Mouse (Mus musculus) frontal cortex, postnatal 25 days (tissue): Measurements from ENCODE around the gene Gnmt.

Experiments used
- DNase-seq, 2 experiments: peaks; one replicate each; pipeline ENCODE4 v3.0.0; 2022; ENCODE audit warnings: low spot score in 2 of 2

Gnmt gene

DNA sequence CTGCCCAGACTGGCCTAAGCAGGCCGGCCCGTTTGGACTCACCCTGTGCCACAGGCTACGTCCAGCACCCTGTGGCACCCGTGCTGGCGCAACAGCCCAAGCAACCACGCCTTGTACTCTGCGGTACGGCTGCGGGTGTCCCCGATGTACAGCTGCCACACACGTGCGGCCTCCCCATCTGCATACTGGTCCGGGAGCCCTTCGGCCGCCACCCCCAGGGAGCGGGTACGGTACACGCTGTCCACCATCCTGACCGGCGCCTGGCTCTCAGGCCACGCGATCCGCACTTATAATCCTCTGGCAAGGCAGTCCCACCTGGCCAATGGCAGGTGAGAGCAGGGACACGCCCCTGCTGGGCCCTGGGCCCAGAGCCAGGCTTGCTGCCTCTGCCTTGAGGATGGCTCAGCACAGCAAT, at the start of gene Gnmt:
Gene Gnmt, minus strand, starts transcription at position 265 of the 415 bp plus-strand sequence.
- no peak for DNase-seq

DNA sequence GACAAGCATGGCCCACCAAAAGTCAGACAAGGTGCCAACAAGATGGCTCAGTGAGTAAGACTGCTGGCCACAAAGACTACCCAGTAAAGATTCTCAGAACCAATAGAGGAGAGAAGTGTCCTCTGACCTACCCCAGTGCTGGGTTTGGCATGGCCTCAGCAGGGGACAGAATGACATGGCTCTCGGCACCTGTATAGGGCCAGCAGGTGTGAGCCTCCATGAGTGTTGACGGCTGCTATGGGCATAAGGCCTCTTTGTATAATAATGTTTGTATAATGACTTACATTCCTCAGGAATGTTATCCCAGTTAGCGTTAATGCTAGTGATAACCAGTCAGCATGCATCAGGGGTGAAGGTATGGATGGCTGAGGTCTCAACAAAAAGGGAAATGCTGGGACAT, 47.1 kb upstream of the Gnmt start:
- no peak for DNase-seq

DNA sequence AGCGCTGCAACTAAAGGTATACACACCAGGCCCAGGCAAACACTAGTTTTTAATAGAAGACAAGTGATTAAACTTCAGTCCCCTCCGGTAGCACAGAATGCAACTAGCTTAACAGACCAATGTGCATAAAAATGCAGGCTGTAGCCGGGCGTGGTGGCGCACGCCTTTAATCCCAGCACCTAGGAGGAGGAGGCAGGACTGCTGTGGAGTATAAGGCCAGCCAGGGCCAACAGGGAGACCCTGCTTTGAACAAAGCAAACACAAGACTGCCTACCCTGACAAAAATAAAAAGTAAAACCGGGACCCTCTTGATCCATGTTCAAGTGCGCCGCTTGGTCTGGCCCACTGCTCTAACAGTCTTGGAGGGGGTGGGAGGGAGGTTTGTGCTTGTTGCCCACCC, 46.1 kb upstream of the Gnmt start:
- no peak for DNase-seq

DNA sequence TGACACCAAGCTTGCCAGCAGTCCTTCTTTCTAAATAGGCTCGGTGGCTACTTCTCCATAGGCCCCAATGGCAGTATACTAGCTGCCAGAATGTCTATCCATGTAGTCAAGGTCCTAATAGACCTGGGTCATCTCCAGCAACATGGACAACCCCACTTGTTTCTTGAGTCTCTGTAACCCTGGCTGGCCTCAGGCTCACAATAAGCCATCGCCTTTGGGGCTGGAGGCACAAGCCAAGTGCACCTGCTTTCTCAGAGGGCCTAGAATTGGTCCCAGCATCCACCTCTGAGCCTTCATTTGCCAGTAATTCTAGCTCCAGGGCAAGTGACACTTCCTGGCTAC, 45.1 kb upstream of the Gnmt start:
- no peak for DNase-seq

DNA sequence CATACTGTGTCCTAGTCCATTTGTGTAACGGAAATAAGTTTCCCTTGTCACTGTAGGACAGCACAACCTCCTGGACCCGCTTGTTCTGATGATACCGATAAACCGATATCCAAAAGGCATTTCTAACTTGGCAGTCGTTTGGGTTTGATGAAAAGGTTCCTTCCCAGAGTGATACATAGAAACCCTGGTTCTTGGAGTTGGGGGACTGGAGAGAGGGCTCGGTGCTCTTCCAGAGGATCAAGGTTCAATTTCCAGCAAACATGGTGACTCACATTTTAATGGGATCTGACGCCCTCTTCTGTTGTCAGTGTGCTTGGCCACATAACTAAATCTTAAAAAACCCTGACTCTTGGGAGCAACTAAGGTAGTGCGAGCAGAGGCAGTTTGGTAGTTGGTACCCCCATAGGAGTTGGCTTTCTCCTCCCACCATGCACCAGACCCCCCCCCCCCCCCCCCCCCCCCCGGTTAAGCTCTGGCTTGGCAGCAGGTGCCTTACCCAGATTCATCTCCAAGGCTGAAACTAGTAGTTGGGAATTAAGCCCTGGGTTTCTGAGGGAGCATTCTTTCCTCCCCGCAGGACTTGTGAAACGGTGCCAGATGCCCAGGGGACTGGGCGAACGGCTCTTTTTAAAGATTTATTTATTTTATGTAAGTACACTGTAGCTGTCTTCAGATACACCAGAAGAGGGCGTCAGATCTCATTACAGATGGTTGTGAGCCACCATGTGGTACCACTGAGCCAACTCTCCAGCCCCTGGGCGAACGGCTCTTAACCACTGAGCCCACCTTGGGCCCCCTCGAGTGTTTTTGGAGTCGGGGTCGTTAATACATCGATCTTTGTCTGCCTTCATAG, 44.5 kb upstream of the Gnmt start:
- no peak for DNase-seq

DNA sequence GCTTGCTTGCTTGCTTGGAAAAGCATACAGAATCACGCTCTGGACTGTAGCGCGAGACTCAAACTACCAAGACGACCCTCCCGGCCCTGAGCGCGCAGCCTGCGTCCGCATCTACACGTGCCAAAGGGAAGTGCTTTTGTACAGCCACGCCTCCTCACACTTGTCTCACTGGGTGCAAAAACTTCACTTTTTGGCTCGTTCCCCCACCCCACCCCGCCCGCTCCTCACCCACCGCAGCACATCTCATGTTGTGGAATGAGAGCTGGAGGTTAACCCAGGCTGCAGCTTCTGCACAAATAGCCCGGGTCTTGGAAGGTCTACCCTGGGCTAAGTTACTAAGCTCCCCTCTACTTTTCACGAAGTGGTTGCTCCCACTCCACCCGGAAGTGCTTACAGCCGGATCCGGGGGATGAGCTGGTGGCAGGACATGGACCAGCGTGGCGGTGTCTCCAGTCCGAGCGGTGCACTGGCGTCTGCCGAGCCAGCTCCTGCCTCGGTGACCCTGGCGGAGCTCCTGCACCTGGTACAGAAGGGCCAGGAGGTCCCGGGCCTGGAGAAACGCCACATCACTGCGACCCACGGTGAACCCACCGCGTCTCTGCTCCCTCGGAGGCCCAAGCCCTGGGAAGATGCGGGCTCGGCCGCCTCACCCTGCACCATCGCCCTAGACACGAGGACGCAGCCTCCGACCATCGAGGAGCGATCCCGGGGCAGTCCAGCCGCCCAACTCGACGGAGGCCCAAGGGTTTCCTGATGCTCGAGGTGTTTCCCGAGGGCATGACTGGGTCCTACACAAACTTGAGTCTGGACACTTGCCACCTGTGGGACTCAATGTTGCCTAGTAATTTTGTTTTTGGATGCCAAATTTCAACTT, 43.7 kb upstream of the Gnmt start, which contains the start of gene 2310039H08Rik:
Gene 2310039H08Rik, plus strand, starts transcription at position 232 of the 874 bp plus-strand sequence.
- DNase-seq: peak; percentile 62 to 75

DNA sequence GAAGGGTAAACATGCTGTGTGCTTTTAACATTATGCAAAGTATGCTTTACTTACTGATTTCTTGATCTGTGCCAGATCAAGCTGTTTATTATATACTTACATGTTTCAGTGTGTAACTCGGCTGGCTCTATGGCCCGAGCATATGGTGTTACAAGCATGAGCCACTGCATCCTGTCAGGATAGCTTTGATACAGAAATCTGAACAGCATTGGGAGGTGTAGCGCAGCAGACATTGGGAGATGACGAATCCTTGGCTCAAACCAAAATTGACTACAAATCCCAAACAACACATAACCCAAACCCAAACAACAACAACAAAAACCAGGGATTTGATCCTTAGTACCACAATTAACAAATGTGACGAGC, 43.1 kb upstream of the Gnmt start:
- DNase-seq: no peak

DNA sequence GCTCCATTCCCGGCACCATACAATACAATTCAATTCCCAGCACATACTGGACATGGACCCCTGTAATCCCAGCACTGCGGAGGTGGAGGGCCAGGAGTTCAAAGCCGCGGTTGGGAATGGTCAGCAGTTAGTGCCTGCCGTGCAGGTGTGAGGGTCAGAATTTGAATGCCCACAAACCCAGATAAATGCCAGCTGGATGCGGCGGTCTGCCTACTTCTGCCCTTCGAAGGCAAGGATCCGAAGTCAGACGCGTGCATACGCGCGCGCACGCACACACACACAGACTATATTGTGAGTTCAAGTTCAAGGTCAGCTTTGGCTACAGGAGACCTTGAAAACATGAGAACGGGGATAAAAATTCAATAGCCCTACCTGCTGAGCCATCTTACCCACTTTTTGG, 42.6 kb upstream of the Gnmt start:
- no peak for DNase-seq

DNA sequence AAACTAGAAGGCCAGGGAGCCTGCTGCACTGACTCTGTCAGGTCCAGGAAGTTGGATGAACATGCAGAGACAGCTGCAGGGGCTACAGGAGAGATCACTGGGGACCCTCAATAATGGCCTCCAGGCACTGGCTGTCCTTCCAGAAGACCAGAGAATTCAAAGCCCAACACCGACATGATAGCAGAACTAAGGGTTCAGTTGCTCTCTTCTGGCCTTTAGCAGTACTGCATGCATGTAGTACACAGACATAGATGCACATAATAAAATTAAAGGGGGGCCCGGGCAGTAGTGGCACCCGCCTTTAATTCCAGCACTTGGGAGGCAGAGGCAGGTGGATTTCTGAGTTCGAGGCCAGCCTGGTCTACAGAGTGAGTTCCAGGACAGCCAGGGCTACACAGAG, 42.1 kb upstream of the Gnmt start:
- no peak for DNase-seq

DNA sequence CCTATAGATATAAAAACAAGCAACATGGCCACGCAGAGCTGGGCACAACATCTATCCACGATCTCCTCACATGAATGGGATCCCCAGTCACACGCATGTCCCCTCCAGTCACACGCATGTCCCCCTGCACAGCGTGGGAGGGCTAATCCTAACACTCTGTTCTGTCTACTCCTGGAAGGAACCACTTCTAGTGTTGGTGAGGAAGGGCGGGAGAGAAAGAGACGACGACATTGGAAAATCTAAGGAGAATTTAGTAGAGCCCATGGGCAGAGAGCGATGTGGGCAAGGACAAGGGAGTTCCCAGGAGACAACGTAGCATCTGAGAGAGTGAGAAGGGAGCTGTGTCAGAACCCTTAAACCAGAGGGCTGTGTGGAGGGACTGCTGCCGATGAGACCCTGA, 41.6 kb upstream of the Gnmt start:
- no peak for DNase-seq

DNA sequence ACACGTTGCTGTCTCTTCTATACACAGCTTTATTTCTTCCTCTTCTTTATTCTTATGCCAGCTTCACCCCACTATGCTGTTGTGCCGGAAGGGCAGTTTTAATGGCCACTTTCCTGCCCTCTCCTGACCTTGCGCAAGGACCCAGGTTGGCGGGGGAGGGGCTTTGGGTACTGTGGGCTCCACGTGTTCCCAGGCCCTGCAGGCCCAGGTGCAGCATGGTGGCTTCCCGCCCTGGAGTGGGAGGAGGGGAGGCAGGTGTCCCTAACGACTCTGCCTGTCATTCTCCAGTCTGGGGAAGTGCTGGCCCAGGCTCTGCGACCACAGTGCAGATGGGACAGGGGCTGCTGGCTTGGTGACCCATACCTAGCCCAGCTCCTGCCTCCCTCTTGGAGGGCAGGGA, 38.9 kb upstream of the Gnmt start:
- DNase-seq: no peak

DNA sequence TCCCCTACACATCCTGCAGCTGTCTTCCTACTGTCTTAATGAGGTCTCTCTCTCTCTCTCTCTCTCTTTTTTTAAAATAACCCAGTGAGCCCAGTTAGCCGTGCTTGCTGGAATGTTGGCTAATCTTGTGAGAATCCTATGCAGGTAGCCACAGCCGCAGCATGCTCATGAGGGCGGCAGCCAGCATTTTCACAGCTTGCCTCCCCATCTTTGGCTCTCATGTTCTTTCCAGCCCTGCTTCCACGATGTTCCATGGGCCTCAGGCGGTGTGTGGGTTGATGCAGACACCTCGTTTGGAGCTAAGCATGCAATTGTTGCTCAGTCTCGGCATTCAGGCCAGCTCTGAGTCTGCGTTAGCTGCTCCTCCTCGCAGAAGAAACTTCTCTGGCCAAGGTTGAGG, 35.9 kb upstream of the Gnmt start:
- DNase-seq: peak in 1 of 2 experiments; percentile 18

DNA sequence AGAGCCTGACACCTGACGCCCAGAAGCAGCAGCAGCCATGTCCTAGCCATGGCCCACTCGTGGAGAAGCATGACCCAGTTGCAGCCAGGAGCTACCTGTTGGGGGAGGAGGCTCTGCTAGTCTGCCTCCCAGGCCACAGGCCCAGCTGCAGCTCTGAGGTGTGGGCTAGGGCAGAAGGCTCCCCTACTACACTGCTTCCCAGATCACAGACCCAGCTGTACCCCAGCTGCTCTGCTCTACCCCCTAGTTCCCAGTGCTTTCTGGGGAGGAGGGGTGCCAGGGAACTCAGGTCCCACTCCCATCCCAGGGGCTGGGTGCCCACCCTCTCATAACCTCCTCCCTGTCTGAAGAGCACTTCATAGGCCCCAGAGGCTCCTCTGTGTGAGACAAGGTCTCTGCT, 34.6 kb upstream of the Gnmt start, which contains the start of gene Ptcra:
Gene Ptcra, minus strand, starts transcription at position 169 of the 400 bp plus-strand sequence.
- no peak for DNase-seq

DNA sequence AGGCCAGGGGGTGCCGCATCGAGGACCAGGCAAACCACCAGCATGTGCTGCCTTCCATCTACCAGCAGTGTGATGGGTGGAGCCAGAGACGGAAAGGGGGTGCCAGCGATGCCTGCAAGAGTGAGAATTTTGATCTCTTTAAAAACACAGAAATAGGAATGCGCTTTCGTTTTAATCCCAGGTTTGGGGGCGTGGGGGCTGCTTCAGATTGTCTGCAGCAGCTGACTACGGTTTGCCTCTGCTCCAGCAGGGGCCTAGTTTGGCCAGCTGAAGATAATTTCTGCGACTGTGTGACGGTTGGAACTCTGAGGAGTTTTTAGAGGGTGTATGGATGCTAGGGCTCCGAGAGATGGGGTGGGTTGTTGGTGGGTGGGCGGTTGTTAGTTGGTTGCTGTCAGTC, 29.8 kb upstream of the Gnmt start:
- DNase-seq: no peak

DNA sequence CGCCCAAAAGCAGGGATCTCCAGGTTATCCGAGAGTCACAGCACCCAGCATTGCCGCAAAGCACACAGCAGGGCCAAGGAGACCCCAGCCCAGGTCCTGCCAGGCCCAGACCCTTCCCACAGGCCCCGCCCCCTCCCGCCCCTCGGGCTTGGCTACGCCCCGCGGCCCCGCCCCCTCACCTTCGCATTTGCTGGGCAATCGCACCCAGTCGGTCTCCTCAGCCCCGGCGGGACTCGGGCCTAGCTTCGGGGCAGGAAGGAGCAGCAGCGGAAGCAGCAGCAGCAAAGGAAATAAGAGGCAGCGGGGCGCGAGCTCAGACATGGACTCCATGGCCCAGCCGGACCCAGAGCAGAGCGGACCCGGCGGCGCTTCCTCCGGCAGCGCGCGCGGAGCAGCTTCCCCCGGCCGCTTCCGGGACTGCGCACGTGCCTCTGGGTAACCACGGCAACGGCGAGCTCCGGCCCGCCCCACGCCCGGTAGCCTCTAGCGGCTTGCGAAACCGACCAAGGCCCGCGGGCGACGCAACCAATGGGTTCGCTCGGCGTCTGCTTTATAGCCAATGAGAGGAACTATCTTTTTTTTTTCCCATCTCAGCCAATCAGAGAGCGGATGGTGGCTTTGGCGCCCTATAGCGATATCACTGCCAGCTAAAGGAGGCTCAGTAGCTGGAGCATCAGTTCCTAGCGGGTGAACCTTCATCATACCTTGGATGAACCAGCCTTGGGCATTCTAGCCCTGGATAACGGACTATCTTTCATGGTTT, 23.0 kb upstream of the Gnmt start, which contains the start of gene Cnpy3:
Gene Cnpy3, minus strand, starts transcription at position 421 of the 763 bp plus-strand sequence.
- peak; percentile 91 to 96 for DNase-seq

DNA sequence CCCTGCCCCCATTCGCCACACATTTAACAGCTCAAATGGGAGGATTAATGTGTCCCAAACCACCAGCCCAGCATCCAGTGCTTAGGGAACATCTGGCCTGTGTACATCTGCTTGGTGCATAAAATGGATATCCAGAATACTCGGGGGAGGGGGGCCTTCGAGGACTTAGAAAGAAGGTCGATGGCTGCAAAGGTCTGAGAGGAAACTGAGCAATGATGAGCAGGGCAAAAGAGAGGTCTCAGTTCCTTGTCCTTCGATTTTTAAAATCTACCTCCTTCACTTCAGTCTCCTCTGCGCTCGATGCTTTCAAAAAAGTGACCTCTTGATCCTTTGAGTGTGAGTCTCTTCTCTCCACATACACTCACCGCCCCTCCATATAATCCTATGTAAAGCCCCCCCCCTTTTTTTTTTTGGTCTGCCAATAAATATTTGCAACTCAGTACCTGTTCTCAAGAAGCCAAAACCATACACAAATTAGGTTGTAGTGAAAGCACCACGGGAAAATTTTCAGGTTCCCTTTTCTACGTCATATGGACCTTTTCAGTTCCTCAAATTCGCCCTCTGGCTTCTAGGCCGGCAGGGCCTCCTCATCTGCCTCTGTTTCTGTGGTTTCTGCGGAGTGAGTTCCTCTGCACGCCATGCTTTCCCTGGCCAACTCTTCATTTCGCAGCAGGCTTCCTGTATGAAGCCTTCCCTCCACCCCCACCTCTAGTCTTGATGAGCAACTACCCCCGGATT, 22.3 kb upstream of the Gnmt start:
- peak in 1 of 2 experiments; percentile 50 for DNase-seq

DNA sequence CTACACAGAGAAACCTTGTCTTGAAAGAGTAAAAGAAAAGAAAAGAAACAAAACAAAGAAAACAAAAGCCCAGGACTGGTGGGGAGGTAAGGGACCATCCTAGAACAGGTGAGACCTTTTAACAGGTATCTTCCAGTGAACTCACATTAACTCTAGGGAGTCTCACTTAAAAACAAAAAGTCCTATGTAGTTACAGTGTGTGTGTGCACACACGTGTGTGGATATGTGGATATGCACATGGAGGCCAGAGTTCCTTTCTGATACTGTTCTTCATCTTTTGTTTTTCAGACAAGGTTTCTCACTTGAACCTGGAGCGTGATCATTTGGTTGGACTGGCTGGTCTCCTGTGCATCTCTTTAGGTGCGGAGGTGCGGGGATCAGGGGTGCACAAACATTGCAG, 21.6 kb upstream of the Gnmt start:
- no peak for DNase-seq

DNA sequence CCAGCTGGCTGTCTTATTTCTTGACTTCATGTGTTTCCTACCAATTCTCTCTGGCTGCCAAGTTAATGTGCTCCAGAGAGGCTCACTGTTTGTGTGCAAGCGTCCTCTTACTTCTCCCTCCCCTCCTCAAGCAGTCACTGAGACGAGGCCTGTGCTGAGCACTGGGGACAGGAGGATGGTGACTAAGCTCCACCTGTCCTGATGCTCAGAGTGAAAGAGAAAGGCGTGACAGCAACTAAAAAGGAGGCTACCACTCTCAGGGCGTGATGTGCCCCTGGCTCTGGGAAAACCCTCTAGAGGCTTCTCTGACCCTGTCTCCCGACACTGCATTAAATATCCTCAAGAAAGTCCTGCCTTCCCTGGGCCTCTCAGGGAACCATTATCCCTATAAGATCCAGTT, 20.3 kb upstream of the Gnmt start:
- DNase-seq: no peak

DNA sequence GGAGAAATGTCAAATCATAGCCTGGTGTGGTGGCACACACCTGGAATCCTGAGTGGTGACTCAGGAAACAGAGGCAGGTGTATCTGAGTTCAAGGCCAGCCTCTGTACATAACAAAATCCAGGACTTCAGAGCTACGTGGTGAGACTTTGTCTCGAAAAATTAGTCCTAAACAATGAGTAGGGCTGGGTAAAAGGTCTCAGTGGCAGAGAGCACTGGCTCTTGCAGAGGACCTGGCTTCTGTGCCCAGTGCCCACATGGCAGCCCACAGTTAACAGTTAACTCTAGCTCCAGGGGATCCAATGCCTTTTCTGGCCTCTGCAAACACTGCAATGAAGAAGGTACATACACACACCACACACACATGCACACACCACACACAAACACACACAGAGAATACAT, 18.8 kb upstream of the Gnmt start:
- DNase-seq: no peak

DNA sequence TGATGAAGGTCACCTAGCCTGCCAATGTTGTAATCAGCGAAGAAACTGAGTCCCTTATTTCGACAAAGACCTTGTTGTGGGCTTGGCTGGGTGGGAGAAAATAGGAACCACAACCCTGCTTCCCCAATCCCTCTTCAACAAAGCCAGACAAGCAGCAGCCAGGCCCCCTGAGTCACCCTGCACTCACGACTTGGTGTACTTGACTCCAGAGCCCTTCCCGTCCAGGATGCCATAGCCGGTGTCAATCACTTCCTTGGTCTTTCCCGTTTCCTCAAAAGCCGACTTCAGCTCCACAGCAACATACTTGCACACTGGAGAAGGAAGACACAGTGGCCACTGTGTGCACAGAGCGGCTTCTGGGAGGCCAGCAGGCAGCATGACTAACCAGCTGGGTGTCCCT, 18.3 kb upstream of the Gnmt start:
- DNase-seq: no peak

DNA sequence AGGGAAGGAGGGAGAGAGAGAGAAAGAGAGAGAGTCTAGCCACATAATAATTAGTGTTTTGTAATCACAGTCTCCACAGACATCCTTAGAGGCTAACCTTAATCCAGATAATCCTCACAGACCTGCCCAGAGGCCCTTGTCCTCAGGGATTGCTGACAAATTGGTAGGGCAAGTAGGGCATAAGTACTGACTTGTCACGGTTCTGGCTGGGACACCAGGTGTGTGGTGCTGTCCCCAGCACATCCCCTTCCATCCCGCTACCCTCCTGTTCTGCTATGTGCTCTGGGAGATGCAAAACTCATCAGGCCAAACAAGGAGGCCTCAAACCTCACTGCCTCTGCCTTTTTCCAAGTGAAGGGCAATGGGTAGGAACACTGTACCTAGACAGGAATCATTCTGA, 16.5 kb upstream of the Gnmt start:
- DNase-seq: no peak
